Mouse (Mus musculus) forebrain, embryonic 11.5 days (tissue): ENCODE data around the gene Atf3. TPM values are rescaled to one million over a fixed set of nuclear protein-coding genes. Genes with fewer than 3 reads are reported as not detected.
A peak's percentile ranks its signal among the peaks of the same experiment; 100 is the strongest.

ENCODE experiments used
- ATAC-seq: fragments of 200-750 bp; cut with Nextera tagmentation; replicated peaks from 2 replicates; pipeline ENCODE4 v1.8.0; 2017; ENCODE audit warnings: moderate TSS enrichment; ENCODE audit not compliant: low FRiP score
- DNase-seq: peaks from one replicate; pipeline ENCODE4 v3.0.0-alpha.2; 2017; ENCODE audit warnings: low spot score
- H3K27ac ChIP-seq: fragments of 300-500 bp; sonication (generic); 2 replicates; pipeline ENCODE4 v1.5.1; 2014; ENCODE audit warnings: low read depth, low read length
- H3K27me3 ChIP-seq: fragments of 300-500 bp; sonication (generic); 2 replicates; pipeline ENCODE4 v1.6.1; 2014; ENCODE audit warnings: mild to moderate bottlenecking, low read length, mixed read lengths; ENCODE audit not compliant: control insufficient read depth, insufficient read depth
- H3K36me3 ChIP-seq: fragments of 300-500 bp; sonication (generic); 2 replicates; pipeline ENCODE4 v1.6.1; 2014; ENCODE audit warnings: mild to moderate bottlenecking, low read length, moderate library complexity, mixed read lengths; ENCODE audit not compliant: control insufficient read depth, insufficient read depth
- H3K4me1 ChIP-seq: fragments of 300-500 bp; sonication (generic); replicated peaks from 2 replicates; pipeline ENCODE4 v1.6.1; 2014; ENCODE audit warnings: low read length, mixed read lengths; ENCODE audit not compliant: control insufficient read depth, insufficient read depth
- H3K4me2 ChIP-seq: fragments of 300-500 bp; sonication (generic); 2 replicates; pipeline ENCODE4 v1.6.1; 2014; ENCODE audit warnings: low read depth, mild to moderate bottlenecking, low read length, moderate library complexity, mixed read lengths; ENCODE audit not compliant: severe bottlenecking
- H3K4me3 ChIP-seq: fragments of 300-500 bp; sonication (generic); 2 replicates; pipeline ENCODE4 v1.5.1; 2014; ENCODE audit warnings: low read depth, low read length
- H3K9ac ChIP-seq: fragments of 300-500 bp; sonication (generic); 2 replicates; pipeline ENCODE4 v1.6.1; 2014; ENCODE audit warnings: low read length
- H3K9me3 ChIP-seq: fragments of 300-500 bp; sonication (generic); 2 replicates; pipeline ENCODE4 v1.6.1; 2016; ENCODE audit warnings: low read length, mixed read lengths; ENCODE audit not compliant: control insufficient read depth
- WGBS: fragments of 180-500 bp; shearing (Covaris S2); extraction: QIAGEN DNeasy Blood & Tissue Kit; methylation state at CpG from one replicate; pipeline ENCODE4 v1.1.7; 2014; 5-methylcytosine and 5-hydroxymethylcytosine counted together
- polyA plus RNA-seq: library from polyadenylated mRNA; unstranded; fragments of >200 nt; fragmentation: Nextera tagmentation; extraction: Ambion mirVana; gene quantifications from 2 replicates; pipeline ENCODE4 v1.2.1, GENCODE M21; 2014

The Atf3 gene
- polyA plus RNA-seq, 1 experiment from 2014 or later, result 2.4 TPM

GRCm38 (mm10) chr1:191135406-191135805 is 82.4 kb downstream of the Atf3 start:
- Histone ChIP-seq H3K4me2 (no peak overlapping the region), H3K9ac (no peak overlapping the region), H3K27ac (no peak overlapping the region), H3K4me3 (no peak overlapping the region), H3K27me3 (no peaks in the 10 kb centered on the region), H3K4me1 (no peaks in the 10 kb centered on the region), H3K36me3 (no peaks in the 10 kb centered on the region), H3K9me3 (no peaks in the 10 kb centered on the region)
- no peak for DNase-seq
- no peak for ATAC-seq
- WGBS, result 54% methylated on average over 4 of the region's 4 CpGs

DNA sequence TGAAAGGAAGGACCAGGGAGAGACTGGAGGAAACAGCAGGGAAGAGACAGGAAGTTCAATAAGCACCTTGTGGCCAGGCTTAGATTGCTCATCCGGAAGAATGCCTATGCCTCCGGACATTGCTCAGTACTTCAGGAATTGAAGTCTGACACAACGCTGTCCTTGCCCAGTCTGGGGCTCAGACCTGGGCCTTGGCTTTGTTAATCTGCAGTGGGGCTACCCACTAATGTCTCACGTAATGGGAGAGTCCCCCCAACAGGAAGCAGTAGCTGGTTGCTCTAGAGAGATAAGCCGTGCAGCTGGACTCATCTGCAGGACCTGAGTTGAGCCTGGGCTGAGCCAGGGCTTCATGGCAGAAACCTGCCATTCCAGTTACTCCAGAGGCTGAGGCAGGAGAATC is 84.9 kb downstream of the Atf3 start:
- no peak overlapping the region for H3K27ac ChIP-seq
- no peaks in the 10 kb centered on the region for H3K4me1 ChIP-seq
- ATAC-seq (no peak), DNase-seq (no peak)
- no peak overlapping the region for H3K4me3 ChIP-seq
- 70% methylated on average over 5 of the region's 5 CpGs for WGBS
- H3K4me2 ChIP-seq, result no peak overlapping the region
- H3K9me3 ChIP-seq, result no peaks in the 10 kb centered on the region; the same call in 1 of the 2 replicates
- no peaks in the 10 kb centered on the region for H3K27me3 ChIP-seq
- no peak overlapping the region for H3K9ac ChIP-seq
- no peaks in the 10 kb centered on the region for H3K36me3 ChIP-seq

DNA sequence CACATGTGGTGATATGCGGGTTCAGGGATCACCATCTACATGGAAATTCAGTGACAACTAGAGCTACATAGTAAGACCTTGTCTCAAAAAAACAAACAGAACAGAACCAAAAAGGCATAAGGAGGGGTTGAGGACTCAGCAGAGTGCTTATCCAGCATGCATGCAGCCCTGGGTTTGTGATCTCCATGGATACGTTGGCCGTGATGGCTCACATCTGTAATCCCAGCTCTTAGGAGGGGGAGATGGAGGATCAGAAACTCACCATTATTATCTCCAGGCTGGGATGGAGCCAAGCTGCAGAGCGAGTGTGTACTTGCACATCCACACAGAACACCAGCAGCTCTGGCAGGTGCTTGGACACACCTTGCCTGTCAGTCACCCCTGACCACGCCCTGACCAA is 85.6 kb downstream of the Atf3 start:
- no peaks in the 10 kb centered on the region; the same call in 1 of the 2 replicates for H3K9me3 ChIP-seq
- no peak overlapping the region for H3K4me2 ChIP-seq
- H3K9ac ChIP-seq, result no peak overlapping the region
- no peak overlapping the region for H3K27ac ChIP-seq
- no peak overlapping the region for H3K4me3 ChIP-seq
- H3K4me1 ChIP-seq, result no peaks in the 10 kb centered on the region
- no peaks in the 10 kb centered on the region for H3K27me3 ChIP-seq
- WGBS, result 83% methylated on average over 5 of the region's 5 CpGs
- ATAC-seq (no peak), DNase-seq (no peak)
- no peaks in the 10 kb centered on the region for H3K36me3 ChIP-seq

DNA sequence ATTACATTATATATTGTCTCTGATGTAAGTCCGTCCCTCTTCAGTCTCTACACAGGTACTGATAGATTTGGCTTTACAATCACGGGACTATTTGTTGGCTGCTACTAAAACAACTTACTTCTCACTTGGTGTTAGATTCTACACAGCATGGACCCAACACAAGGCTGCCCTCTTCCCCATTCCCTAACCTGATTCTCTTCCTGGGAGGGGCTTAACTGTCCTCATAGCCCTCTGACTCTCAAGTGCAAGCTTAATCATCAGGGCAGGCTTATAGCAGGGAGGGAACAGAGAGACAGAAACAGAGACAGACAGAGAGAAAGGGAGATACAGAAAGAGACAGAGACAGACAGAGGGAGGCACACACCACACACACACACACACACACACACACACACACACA is 86.1 kb downstream of the Atf3 start:
- H3K4me3 ChIP-seq, result no peak overlapping the region
- H3K4me1 ChIP-seq, result no peaks in the 10 kb centered on the region
- no peaks in the 10 kb centered on the region for H3K36me3 ChIP-seq
- H3K27ac ChIP-seq, result no peak overlapping the region
- ATAC-seq (no peak), DNase-seq (no peak)
- no peaks in the 10 kb centered on the region for H3K27me3 ChIP-seq
- WGBS, result 88% methylated on average over 2 of the region's 2 CpGs
- no peaks in the 10 kb centered on the region; the same call in 1 of the 2 replicates for H3K9me3 ChIP-seq
- H3K4me2 ChIP-seq, result no peak overlapping the region
- no peak overlapping the region for H3K9ac ChIP-seq

- peak overlapping the region; percentile 44; the same call in 1 of the 2 replicates for H3K9ac ChIP-seq
- 16% methylated on average over 38 of the region's 38 CpGs for WGBS
- no peaks in the 10 kb centered on the region for H3K4me1 ChIP-seq
- no peaks in the 10 kb centered on the region; the same call in 1 of the 2 replicates for H3K9me3 ChIP-seq
- ATAC-seq, result peak; percentile 81
- peak; percentile 84 for DNase-seq
- no peak overlapping the region for H3K27ac ChIP-seq
- H3K36me3 ChIP-seq, result no peaks in the 10 kb centered on the region
- peaks cover 4% of the 10 kb centered on the region; the same call in 1 of the 2 replicates for H3K27me3 ChIP-seq
- peak overlapping the region; percentile 24 for H3K4me3 ChIP-seq
- peak overlapping the region; percentile 47; the same call in 1 of the 2 replicates for H3K4me2 ChIP-seq
Measured at GRCm38 (mm10) chr1:191125811-191126638, 91.8 kb downstream of the Atf3 start.

DNA sequence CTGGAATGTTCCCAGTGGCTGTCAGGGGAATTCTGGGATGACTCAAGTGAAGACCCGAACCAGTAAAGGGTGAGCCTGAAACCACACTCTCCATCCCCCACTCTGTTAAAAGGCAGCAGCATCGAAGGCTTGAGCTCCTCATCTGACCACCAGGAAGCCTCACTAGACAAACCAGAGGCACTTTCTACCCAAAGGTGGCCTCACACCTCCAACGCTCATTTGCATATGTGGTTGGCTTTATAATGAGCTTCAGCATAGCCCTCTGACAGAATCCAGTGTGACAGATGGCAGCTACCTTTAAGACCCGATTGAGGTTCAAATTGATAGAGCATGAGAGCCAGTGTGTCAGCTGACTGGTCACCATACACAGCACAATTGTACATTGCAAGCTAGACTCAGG is 93.6 kb downstream of the Atf3 start:
- no peak overlapping the region for H3K27ac ChIP-seq
- 70% methylated on average over 4 of the region's 4 CpGs for WGBS
- no peak for ATAC-seq

GRCm38 (mm10) chr1:191123696-191124095 is 94.1 kb downstream of the Atf3 start:
- DNase-seq, result no peak
- H3K4me1 ChIP-seq, result no peaks in the 10 kb centered on the region
- H3K4me3 ChIP-seq, result no peak overlapping the region
- H3K9ac ChIP-seq, result no peak overlapping the region
- peaks cover 4% of the 10 kb centered on the region; the same call in 1 of the 2 replicates for H3K27me3 ChIP-seq
- 81% methylated on average over 2 of the region's 2 CpGs for WGBS
- no peak overlapping the region for H3K27ac ChIP-seq
- ATAC-seq, result no peak
- H3K9me3 ChIP-seq, result no peaks in the 10 kb centered on the region
- H3K4me2 ChIP-seq, result no peak overlapping the region
- no peaks in the 10 kb centered on the region for H3K36me3 ChIP-seq

More for the DNA sequence above, 93.6 kb downstream of the Atf3 start:
- H3K9ac ChIP-seq, result no peak overlapping the region
- H3K9me3 ChIP-seq, result no peaks in the 10 kb centered on the region
- DNase-seq, result no peak
- H3K4me2 ChIP-seq, result no peak overlapping the region
- no peaks in the 10 kb centered on the region for H3K4me1 ChIP-seq
- no peak overlapping the region for H3K4me3 ChIP-seq
- no peaks in the 10 kb centered on the region for H3K36me3 ChIP-seq
- peaks cover 4% of the 10 kb centered on the region; the same call in 1 of the 2 replicates for H3K27me3 ChIP-seq

- Histone ChIP-seq H3K9ac (no peak overlapping the region), H3K27me3 (peaks cover 4% of the 10 kb centered on the region; the same call in 1 of the 2 replicates), H3K4me2 (no peak overlapping the region), H3K4me1 (no peaks in the 10 kb centered on the region), H3K36me3 (no peaks in the 10 kb centered on the region), H3K4me3 (no peak overlapping the region), H3K9me3 (no peaks in the 10 kb centered on the region), H3K27ac (no peak overlapping the region)
- DNase-seq, result no peak
- WGBS, result 90% methylated on average over 3 of the region's 3 CpGs
- ATAC-seq, result no peak
Measured at GRCm38 (mm10) chr1:191122744-191123143, 95.1 kb downstream of the Atf3 start.
